Mouse (Mus musculus) neural tube, embryonic 11.5 days (tissue): ENCODE results near the gene Pigt. TPM values are rescaled to one million over a fixed set of nuclear protein-coding genes. Genes with fewer than 3 reads are reported as not detected.

ENCODE experiments used
- ATAC-seq: fragments of 200-750 bp; cut with Nextera tagmentation; 2 replicates; pipeline ENCODE4 v1.8.0; 2017; ENCODE audit warnings: moderate number of reproducible peaks, mild to moderate bottlenecking, moderate TSS enrichment, moderate library complexity; ENCODE audit not compliant: insufficient read depth, low FRiP score, low TSS enrichment
- DNase-seq: peaks from one replicate; pipeline ENCODE4 v3.0.0-alpha.2; 2015; ENCODE audit warnings: low spot score
- H3K27ac ChIP-seq: fragments of 300-500 bp; sonication (generic); 2 replicates; pipeline ENCODE4 v1.5.1; 2014; ENCODE audit warnings: low read depth, mild to moderate bottlenecking, low read length
- H3K27me3 ChIP-seq: fragments of 300-500 bp; sonication (generic); 2 replicates; pipeline ENCODE4 v1.6.1; 2014; ENCODE audit warnings: mild to moderate bottlenecking, low read length, mixed read lengths; ENCODE audit not compliant: control insufficient read depth, insufficient read depth
- H3K36me3 ChIP-seq: fragments of 300-500 bp; sonication (generic); 2 replicates; pipeline ENCODE4 v1.6.1; 2014; ENCODE audit warnings: mild to moderate bottlenecking, low read length, moderate library complexity, mixed read lengths; ENCODE audit not compliant: control insufficient read depth, insufficient read depth
- H3K4me1 ChIP-seq: fragments of 300-500 bp; sonication (generic); 2 replicates; pipeline ENCODE4 v1.6.1; 2014; ENCODE audit warnings: low read length, mixed read lengths; ENCODE audit not compliant: control insufficient read depth, insufficient read depth
- H3K4me2 ChIP-seq: fragments of 300-500 bp; sonication (generic); 2 replicates; pipeline ENCODE4 v1.6.1; 2014; ENCODE audit warnings: low read depth, mild to moderate bottlenecking, moderate library complexity
- H3K4me3 ChIP-seq: fragments of 300-500 bp; sonication (generic); 2 replicates; pipeline ENCODE4 v1.5.1; 2014; ENCODE audit warnings: low read depth, low read length
- H3K9ac ChIP-seq: fragments of 300-500 bp; sonication (generic); 2 replicates; pipeline ENCODE4 v1.6.1; 2014; ENCODE audit warnings: mild to moderate bottlenecking, low read length
- H3K9me3 ChIP-seq: fragments of 300-500 bp; sonication (generic); 2 replicates; pipeline ENCODE4 v1.6.1; 2016; ENCODE audit warnings: low read length; ENCODE audit not compliant: control insufficient read depth
- WGBS: fragments of 180-500 bp; shearing (Covaris S2); extraction: QIAGEN DNeasy Blood & Tissue Kit; methylation state at CpG from one replicate; pipeline ENCODE4 v1.1.7; 2014; 5-methylcytosine and 5-hydroxymethylcytosine counted together
- polyA plus RNA-seq: library from polyadenylated mRNA; unstranded; fragments of >200 nt; fragmentation: Nextera tagmentation; extraction: Ambion mirVana; gene quantifications from 2 replicates; pipeline ENCODE4 v1.2.1, GENCODE M21; 2014

The Pigt gene
- polyA plus RNA-seq, 1 experiment from 2014 or later: 57.4 TPM

- H3K9ac ChIP-seq: no peak overlapping the region
- H3K4me3 ChIP-seq: no peak overlapping the region
- no peaks in the 10 kb centered on the region for H3K4me1 ChIP-seq
- no peaks in the 10 kb centered on the region for H3K9me3 ChIP-seq
- no peak overlapping the region for H3K27ac ChIP-seq
- no peaks in the 10 kb centered on the region for H3K27me3 ChIP-seq
- H3K36me3 ChIP-seq: no peaks in the 10 kb centered on the region
- WGBS: 38% methylated on average over 8 of the region's 8 CpGs
- no peak overlapping the region for H3K4me2 ChIP-seq
- DNase-seq (no peak), ATAC-seq (no peak)
Observed at GRCm38 (mm10) chr2:164522280-164522679, 25.0 kb downstream of the Pigt start.

- H3K4me3 ChIP-seq: no peak overlapping the region
- no peaks in the 10 kb centered on the region for H3K4me1 ChIP-seq
- no peak overlapping the region for H3K4me2 ChIP-seq
- WGBS: 88% methylated on average over 10 of the region's 10 CpGs
- no peak for DNase-seq
- no peak overlapping the region for H3K9ac ChIP-seq
- no peaks in the 10 kb centered on the region for H3K9me3 ChIP-seq
- no peaks in the 10 kb centered on the region for H3K27me3 ChIP-seq
- H3K36me3 ChIP-seq: no peaks in the 10 kb centered on the region
- ATAC-seq: no peak
- no peak overlapping the region for H3K27ac ChIP-seq
Observed at GRCm38 (mm10) chr2:164523301-164523773, 26.0 kb downstream of the Pigt start.

- Histone ChIP-seq H3K4me1 (no peaks in the 10 kb centered on the region), H3K27me3 (no peaks in the 10 kb centered on the region), H3K4me3 (no peak overlapping the region), H3K4me2 (no peak overlapping the region), H3K27ac (no peak overlapping the region), H3K9me3 (no peaks in the 10 kb centered on the region), H3K9ac (no peak overlapping the region), H3K36me3 (no peaks in the 10 kb centered on the region)
- 76% methylated on average over 5 of the region's 5 CpGs for WGBS
- ATAC-seq: no peak
- no peak for DNase-seq
Observed at GRCm38 (mm10) chr2:164528557-164528956, 31.2 kb downstream of the Pigt start.

- no peak overlapping the region for H3K4me3 ChIP-seq
- no peak overlapping the region for H3K27ac ChIP-seq
- H3K9ac ChIP-seq: no peak overlapping the region
- no peak overlapping the region for H3K4me2 ChIP-seq
- H3K36me3 ChIP-seq: no peaks in the 10 kb centered on the region
- ATAC-seq: peak; percentile 55; the same call in 1 of the 2 replicates
- DNase-seq: peak; percentile 61
- no peaks in the 10 kb centered on the region for H3K9me3 ChIP-seq
- no peaks in the 10 kb centered on the region for H3K4me1 ChIP-seq
- WGBS: 0% methylated on average over 3 of the region's 3 CpGs
- no peaks in the 10 kb centered on the region for H3K27me3 ChIP-seq
Observed at GRCm38 (mm10) chr2:164531169-164531568, 33.8 kb downstream of the Pigt start.

GRCm38 (mm10) chr2:164534315-164534714, 37.0 kb downstream of the Pigt start:
- Histone ChIP-seq H3K4me3 (no peak overlapping the region), H3K4me2 (no peak overlapping the region), H3K9me3 (no peaks in the 10 kb centered on the region), H3K36me3 (no peaks in the 10 kb centered on the region), H3K4me1 (no peaks in the 10 kb centered on the region), H3K27me3 (no peaks in the 10 kb centered on the region), H3K9ac (no peak overlapping the region), H3K27ac (no peak overlapping the region)
- no peak for DNase-seq
- no peak for ATAC-seq
- 71% methylated on average over 10 of the region's 10 CpGs for WGBS

- no peaks in the 10 kb centered on the region for H3K36me3 ChIP-seq
- no peaks in the 10 kb centered on the region for H3K27me3 ChIP-seq
- no peak overlapping the region for H3K4me2 ChIP-seq
- 88% methylated on average over 4 of the region's 4 CpGs for WGBS
- H3K9ac ChIP-seq: no peak overlapping the region
- H3K4me3 ChIP-seq: no peak overlapping the region
- no peak for ATAC-seq
- DNase-seq: no peak
- no peaks in the 10 kb centered on the region for H3K9me3 ChIP-seq
- no peaks in the 10 kb centered on the region for H3K4me1 ChIP-seq
- H3K27ac ChIP-seq: no peak overlapping the region
Observed at GRCm38 (mm10) chr2:164537003-164537402, 39.7 kb downstream of the Pigt start.

- ATAC-seq: no peak
- H3K4me2 ChIP-seq: no peak overlapping the region
- no peak overlapping the region for H3K9ac ChIP-seq
- 53% methylated on average over 8 of the region's 8 CpGs for WGBS
- no peaks in the 10 kb centered on the region for H3K4me1 ChIP-seq
- H3K9me3 ChIP-seq: no peaks in the 10 kb centered on the region
- no peak overlapping the region for H3K27ac ChIP-seq
- no peak overlapping the region for H3K4me3 ChIP-seq
- no peak for DNase-seq
- no peaks in the 10 kb centered on the region for H3K36me3 ChIP-seq
- H3K27me3 ChIP-seq: no peaks in the 10 kb centered on the region
Observed at GRCm38 (mm10) chr2:164540652-164541427, 43.5 kb downstream of the Pigt start.

GRCm38 (mm10) chr2:164542132-164542531, 44.8 kb downstream of the Pigt start:
- ATAC-seq (no peak), DNase-seq (no peak)
- no peak overlapping the region for H3K9ac ChIP-seq
- no peaks in the 10 kb centered on the region for H3K4me1 ChIP-seq
- H3K27me3 ChIP-seq: no peaks in the 10 kb centered on the region
- H3K4me3 ChIP-seq: no peak overlapping the region
- no peaks in the 10 kb centered on the region for H3K36me3 ChIP-seq
- H3K4me2 ChIP-seq: no peak overlapping the region
- H3K9me3 ChIP-seq: no peaks in the 10 kb centered on the region
- 85% methylated on average over 5 of the region's 5 CpGs for WGBS
- no peak overlapping the region for H3K27ac ChIP-seq

- ATAC-seq: no peak
- Histone ChIP-seq H3K27me3 (no peaks in the 10 kb centered on the region), H3K9ac (no peak overlapping the region), H3K9me3 (no peaks in the 10 kb centered on the region), H3K27ac (no peak overlapping the region), H3K36me3 (no peaks in the 10 kb centered on the region), H3K4me1 (no peaks in the 10 kb centered on the region), H3K4me2 (no peak overlapping the region), H3K4me3 (no peak overlapping the region)
- WGBS: 90% methylated on average over 7 of the region's 7 CpGs
- DNase-seq: no peak
Observed at GRCm38 (mm10) chr2:164542598-164542997, 45.3 kb downstream of the Pigt start.
